Mouse (Mus musculus) layer of hippocampus, adult 9-11 months (tissue): Measurements from ENCODE around the gene Elmo3.

Experiments
- DNase-seq: peaks from one replicate; pipeline ENCODE4 v3.0.0; 2022

Gene Elmo3

GRCm38 (mm10) chr8:105298351-105299252, 6.8 kb upstream of the Elmo3 start:
- no peak for DNase-seq

GRCm38 (mm10) chr8:105299962-105300361, 5.4 kb upstream of the Elmo3 start:
- no peak for DNase-seq

- no peak for DNase-seq
Measured at GRCm38 (mm10) chr8:105303396-105303795, 2.0 kb upstream of the Elmo3 start.

GRCm38 (mm10) chr8:105303874-105304273, 1.5 kb upstream of the Elmo3 start:
- no peak for DNase-seq

- no peak for DNase-seq
Measured at GRCm38 (mm10) chr8:105304325-105305210, 833 bp upstream of the Elmo3 start.

GRCm38 (mm10) chr8:105306146-105306691, 818 bp downstream of the Elmo3 start:
- no peak for DNase-seq

- DNase-seq = no peak
Measured at GRCm38 (mm10) chr8:105307670-105308069, 2.3 kb downstream of the Elmo3 start.

GRCm38 (mm10) chr8:105308428-105308827, 3.0 kb downstream of the Elmo3 start:
- no peak for DNase-seq

- no peak for DNase-seq
Measured at GRCm38 (mm10) chr8:105309142-105309847, 3.9 kb downstream of the Elmo3 start.

GRCm38 (mm10) chr8:105310118-105310517, 4.7 kb downstream of the Elmo3 start:
- DNase-seq = no peak

- DNase-seq = no peak
Measured at GRCm38 (mm10) chr8:105311718-105312117, 6.3 kb downstream of the Elmo3 start.

- DNase-seq = no peak
Measured at GRCm38 (mm10) chr8:105312891-105313481, 7.6 kb downstream of the Elmo3 start.

- DNase-seq = no peak
Measured at GRCm38 (mm10) chr8:105313622-105314402, 8.4 kb downstream of the Elmo3 start.

GRCm38 (mm10) chr8:105315073-105315769, 9.8 kb downstream of the Elmo3 start:
- DNase-seq = no peak

GRCm38 (mm10) chr8:105317941-105318340, 12.5 kb downstream of the Elmo3 start:
- no peak for DNase-seq

GRCm38 (mm10) chr8:105318662-105319190, 13.3 kb downstream of the Elmo3 start:
- DNase-seq = no peak

- DNase-seq = no peak
Measured at GRCm38 (mm10) chr8:105323183-105323582, 17.8 kb downstream of the Elmo3 start.

GRCm38 (mm10) chr8:105325641-105326093, 20.3 kb downstream of the Elmo3 start:
- no peak for DNase-seq

GRCm38 (mm10) chr8:105326141-105326672, 20.8 kb downstream of the Elmo3 start, which contains the start of the genes Lrrc29 and Tmem208:
Gene Lrrc29 (minus strand): TSS chr8:105326278.
Gene Tmem208 (plus strand): TSS chr8:105326354.
- DNase-seq = peak; percentile 97

GRCm38 (mm10) chr8:105326968-105327367, 21.6 kb downstream of the Elmo3 start:
- DNase-seq = no peak
